Mouse (Mus musculus) adrenal gland, postnatal 4 days (tissue): ENCODE measurements around the gene Prodh2. TPM values are rescaled to one million over a fixed set of nuclear protein-coding genes. Genes with fewer than 3 reads are reported as not detected.
"Not testable (repeated sequence)": the region's sequence is repeated elsewhere in the genome, so short reads cannot be mapped to it uniquely, and the experiment has no call there.

Experiments used
- DNase-seq, 2 experiments: peaks; one replicate each; pipeline ENCODE4 v3.0.0; 2021 to 2022; ENCODE audit warnings: low spot score in 2 of 2, mixed read lengths in 2 of 2
- long read RNA-seq, 2 experiments: library from polyadenylated mRNA; stranded (forward); transcript quantifications; one replicate each; pipeline ENCODE4 v2.0.0; 2021
- total RNA-seq, 2 experiments: library from RNA; stranded (reverse); gene quantifications; 2 replicates each; pipeline ENCODE4 v1.2.3; 2021

Gene Prodh2
- total RNA-seq, result 10 to 100 TPM; 11.6 to 24.9 TPM
- long read RNA-seq, experiment 1, transcript Prodh2-201 (10 exons, 1,853 nt), result major isoform, 21 of 34 reads
- long read RNA-seq, experiment 1, partial matches to known transcripts, result 0 of 34 reads
- long read RNA-seq, experiment 1, other reads (novel, unspliced or antisense), result 12 of 34 reads
- long read RNA-seq, experiment 2, transcript Prodh2-201 (10 exons, 1,853 nt), result major isoform, 9 of 22 reads
- long read RNA-seq, experiment 2, partial matches to known transcripts, result 2 of 22 reads
- long read RNA-seq, experiment 2, other reads (novel, unspliced or antisense), result 11 of 22 reads

GRCm38 (mm10) chr7:30493401-30493931 lies at the start of gene Prodh2:
TSS of gene Prodh2 (plus strand) at chr7:30493622.
- DNase-seq, result no peak

GRCm38 (mm10) chr7:30443696-30444095 lies 49.7 kb upstream of the Prodh2 start:
- no peak for DNase-seq

GRCm38 (mm10) chr7:30444154-30444970 lies 49.1 kb upstream of the Prodh2 start:
- no peak for DNase-seq

GRCm38 (mm10) chr7:30444971-30445751 lies 48.3 kb upstream of the Prodh2 start, which contains the start of gene Aplp1:
TSS of gene Aplp1 (minus strand) at chr7:30445535.
- peak in 1 of 2 experiments; percentile 28 for DNase-seq

- no peak for DNase-seq
These were observed 43.2 kb upstream of the Prodh2 start for GRCm38 (mm10) chr7:30450241-30450640.

GRCm38 (mm10) chr7:30453327-30453726 lies 40.1 kb upstream of the Prodh2 start:
- DNase-seq, result no peak

- no peak for DNase-seq
These were observed 39.7 kb upstream of the Prodh2 start for GRCm38 (mm10) chr7:30453766-30454165.

GRCm38 (mm10) chr7:30454259-30454658 lies 39.2 kb upstream of the Prodh2 start:
- DNase-seq, result no peak

GRCm38 (mm10) chr7:30456487-30456886 lies 36.9 kb upstream of the Prodh2 start:
- DNase-seq, result no peak

- no peak for DNase-seq
These were observed 36.4 kb upstream of the Prodh2 start for GRCm38 (mm10) chr7:30456911-30457628.

- no peak for DNase-seq
These were observed 35.6 kb upstream of the Prodh2 start, which contains the start of the genes Kirrel2 and Nphs1 for GRCm38 (mm10) chr7:30457629-30458330. TSS of gene Kirrel2 (minus strand) at chr7:30457690. TSS of gene Nphs1 (plus strand) at chr7:30458315.

- DNase-seq, result no peak
These were observed 33.9 kb upstream of the Prodh2 start for GRCm38 (mm10) chr7:30459484-30459883.

- no peak for DNase-seq
These were observed 29.9 kb upstream of the Prodh2 start for GRCm38 (mm10) chr7:30463568-30463967.

- DNase-seq, result no peak
These were observed 29.4 kb upstream of the Prodh2 start for GRCm38 (mm10) chr7:30463996-30464395.

- DNase-seq, result no peak
These were observed 28.6 kb upstream of the Prodh2 start for GRCm38 (mm10) chr7:30464816-30465300.

GRCm38 (mm10) chr7:30472411-30472810 lies 21.0 kb upstream of the Prodh2 start:
- no peak for DNase-seq

GRCm38 (mm10) chr7:30474999-30475398 lies 18.4 kb upstream of the Prodh2 start:
- no peak for DNase-seq

- DNase-seq, result not testable (repeated sequence)
These were observed 17.3 kb upstream of the Prodh2 start for GRCm38 (mm10) chr7:30476136-30476535.
